31 mouse cellular contexts compared by ENCODE assay signal in the genomic region with DNA sequence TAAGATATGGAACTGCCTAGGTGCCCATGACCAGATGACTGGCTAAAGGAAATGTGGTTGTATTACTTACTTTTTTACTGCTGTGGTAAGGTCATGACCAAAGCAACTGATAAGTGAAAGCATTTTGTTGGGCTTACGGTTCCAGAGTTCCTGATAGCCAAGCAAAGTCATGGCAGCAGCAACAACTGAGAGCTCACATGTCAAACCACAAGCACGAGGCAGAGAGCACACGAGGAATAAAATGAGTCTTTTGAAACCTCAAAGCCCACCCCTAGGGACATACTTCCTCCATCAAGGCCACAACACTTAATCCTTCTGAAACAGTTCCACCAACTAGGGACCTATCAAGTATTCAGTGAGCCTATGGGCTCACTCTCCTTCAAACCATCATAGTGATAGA. TPM values are rescaled to one million over a fixed set of nuclear protein-coding genes. Genes with fewer than 3 reads are reported as not detected.
"Had no signal": no experiment of that assay in that cellular context is flagged by ENCODE, and none has a peak within 500 bp of the region (broad histone marks: within the 10 kb centered on the region; RNA-seq: fewer than 3 reads in every experiment).

No protein-coding gene starts in this region.

- H3K9me3 ChIP-seq: heart, embryonic 10.5 days; heart, embryonic 12.5 days; heart, embryonic 13.5 days; heart, embryonic 15.5 days; hindbrain, embryonic 10.5 days; hindbrain, embryonic 12.5 days; hindbrain, embryonic 13.5 days; hindbrain, embryonic 15.5 days; intestine, embryonic 15.5 days; kidney, embryonic 15.5 days had no signal

- H3K9ac ChIP-seq: heart, embryonic 12.5 days; heart, embryonic 13.5 days; heart, embryonic 15.5 days; hindbrain, embryonic 12.5 days; hindbrain, embryonic 13.5 days; hindbrain, embryonic 14.5 days; hindbrain, embryonic 15.5 days; intestine, embryonic 15.5 days; kidney, embryonic 15.5 days had no signal

- H3K27me3 ChIP-seq: heart, embryonic 12.5 days; heart, embryonic 13.5 days; heart, embryonic 15.5 days; hindbrain, embryonic 12.5 days; hindbrain, embryonic 13.5 days; hindbrain, embryonic 15.5 days; intestine, embryonic 15.5 days; kidney, embryonic 15.5 days had no signal

- H3K4me2 ChIP-seq: heart, embryonic 11.5 days; heart, embryonic 12.5 days; heart, embryonic 13.5 days; heart, embryonic 15.5 days; hindbrain, embryonic 12.5 days; hindbrain, embryonic 13.5 days; hindbrain, embryonic 14.5 days; hindbrain, embryonic 15.5 days; intestine, embryonic 15.5 days; kidney, embryonic 15.5 days had no signal

- H3K4me1 ChIP-seq: heart, embryonic 10.5 days; heart, embryonic 12.5 days; heart, embryonic 13.5 days; heart, embryonic 15.5 days; hindbrain, embryonic 10.5 days; hindbrain, embryonic 12.5 days; hindbrain, embryonic 13.5 days; hindbrain, embryonic 15.5 days; intestine, embryonic 15.5 days; kidney, embryonic 15.5 days had no signal

- H3K36me3 ChIP-seq: heart, embryonic 10.5 days; heart, embryonic 12.5 days; heart, embryonic 13.5 days; heart, embryonic 15.5 days; hindbrain, embryonic 10.5 days; hindbrain, embryonic 12.5 days; hindbrain, embryonic 13.5 days; hindbrain, embryonic 15.5 days; intestine, embryonic 15.5 days; kidney, embryonic 15.5 days had no signal

- H3K4me3 ChIP-seq: heart, embryonic 10.5 days; heart, embryonic 12.5 days; heart, embryonic 13.5 days; heart, embryonic 15.5 days; hindbrain, embryonic 10.5 days; hindbrain, embryonic 12.5 days; hindbrain, embryonic 13.5 days; hindbrain, embryonic 15.5 days; intestine, embryonic 15.5 days; kidney, embryonic 15.5 days; layer of hippocampus, adult 2 months had no signal

- DNase-seq: heart, postnatal 10 days; heart, postnatal 14 days; heart, postnatal 36 days; heart, postnatal 4 days; kidney, adult 11 months; kidney, adult 18-20 months; kidney, adult 2 months; kidney, adult 8-10 months; kidney, adult 9 months; kidney, postnatal 10 days; kidney, postnatal 14 days; kidney, postnatal 25 days; kidney, postnatal 36 days; kidney, postnatal 4 days; layer of hippocampus, adult 9-11 months; layer of hippocampus, postnatal 36 days had no signal

- H3K27ac ChIP-seq: heart, embryonic 10.5 days; heart, embryonic 13.5 days; heart, embryonic 15.5 days; hindbrain, embryonic 10.5 days; hindbrain, embryonic 12.5 days; hindbrain, embryonic 13.5 days; hindbrain, embryonic 14.5 days; hindbrain, embryonic 15.5 days; hindbrain, postnatal 0 days; intestine, embryonic 15.5 days; kidney, embryonic 15.5 days; kidney, postnatal 0 days; layer of hippocampus, adult 2 months had no signal

RNA-seq across cellular contexts. Expression of a gene that starts 6.8 kb away (rescaled TPM):
- total RNA-seq: heart, postnatal 36 days; heart, postnatal 4 days had no signal
